Mouse (Mus musculus): Measurements from ENCODE around the gene Gm32802. TPM values are rescaled to one million over a fixed set of nuclear protein-coding genes. Genes with fewer than 3 reads are reported as not detected.
"Not testable (repeated sequence)": the region's sequence is repeated elsewhere in the genome, so short reads cannot be mapped to it uniquely, and the experiment has no call there.

The Gm32802 gene
- total and polyA plus RNA-seq, 2 experiments from 2014 or later, result 0.11 to 0.20 TPM

DNA sequence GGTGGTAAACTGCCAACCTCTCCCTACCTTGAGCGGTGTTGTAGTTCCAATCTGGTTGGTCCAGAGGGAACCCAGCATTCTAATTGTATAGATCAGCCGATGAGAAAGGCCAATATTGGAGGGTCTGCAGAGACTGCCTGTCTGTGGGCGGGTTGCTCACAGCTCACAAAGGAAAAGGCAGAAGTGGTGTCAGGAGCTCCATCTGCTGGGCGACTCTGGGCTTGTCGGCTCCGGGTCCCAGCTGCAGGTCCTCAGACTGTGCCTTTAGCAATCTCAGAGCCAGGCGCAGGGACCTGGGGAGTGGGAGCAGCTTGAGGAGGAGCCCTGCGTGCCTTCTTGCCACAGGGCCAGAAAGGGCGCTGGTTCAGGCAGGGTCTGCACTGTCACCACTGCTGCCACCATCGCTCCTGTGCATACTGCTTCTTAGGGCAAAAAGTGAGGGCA, 7.6 kb upstream of the Gm32802 start:
- no peak overlapping the region for H3K27ac ChIP-seq (ENCODE audit: low read depth, low read length)
- no peaks in the 10 kb centered on the region for H3K36me3 ChIP-seq (ENCODE audit: insufficient read depth, low read length)
- no peaks in the 10 kb centered on the region for H3K9me3 ChIP-seq (ENCODE audit: low read length)
- DNase-seq (ENCODE audit: low spot score) (peak; percentile 76), ATAC-seq (ENCODE audit: low FRiP score) (0 out of 2 replicates have a peak, but pooled peaks have one; percentile 13)
- H3K4me3 ChIP-seq (ENCODE audit: low read depth, low read length), result no peak overlapping the region
- no peak overlapping the region for H3K9ac ChIP-seq (replicated peaks; ENCODE audit: low read length, poor library complexity, severe bottlenecking)
- no peak overlapping the region for H3K4me2 ChIP-seq (ENCODE audit: low read depth, low read length, poor library complexity, severe bottlenecking)
- no peaks in the 10 kb centered on the region for H3K4me1 ChIP-seq (ENCODE audit: insufficient read depth, low read length)
- peak; percentile 76 for TF ChIP-seq CTCF (IDR thresholded peaks at IDR 0.05)
- no peaks in the 10 kb centered on the region for H3K27me3 ChIP-seq (ENCODE audit: insufficient read depth, low read length)
- WGBS, result 42% methylated on average over 10 of the region's 10 CpGs

DNA sequence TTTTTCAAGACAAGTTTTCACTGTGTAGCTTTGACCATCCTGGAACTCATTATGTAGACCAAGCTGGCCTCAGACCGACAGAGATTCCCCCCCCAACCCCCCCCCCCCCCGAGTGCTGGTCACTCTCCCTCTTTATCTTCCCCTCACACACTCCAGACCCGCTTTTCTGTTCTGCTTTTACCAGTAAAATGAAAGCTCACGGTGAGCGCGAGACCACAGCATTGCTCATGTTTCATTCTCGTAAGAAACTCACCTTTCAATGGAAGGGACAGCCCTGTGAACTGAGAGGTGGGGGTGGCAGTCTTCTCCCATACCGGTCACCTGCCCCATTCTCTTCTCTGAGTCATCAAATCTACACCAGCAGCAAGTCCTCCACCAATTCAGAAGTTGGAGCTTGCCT, 10.3 kb downstream of the Gm32802 start:
- H3K36me3 ChIP-seq (ENCODE audit: insufficient read depth, low read length); H3K4me3 ChIP-seq (ENCODE audit: low read depth, low read length); H3K9ac ChIP-seq (replicated peaks; ENCODE audit: low read length, poor library complexity, severe bottlenecking); ATAC-seq (ENCODE audit: low FRiP score); DNase-seq (ENCODE audit: low spot score); H3K9me3 ChIP-seq (ENCODE audit: low read length); H3K4me1 ChIP-seq (ENCODE audit: insufficient read depth, low read length); H3K27ac ChIP-seq (ENCODE audit: low read depth, low read length); H3K27me3 ChIP-seq (ENCODE audit: insufficient read depth, low read length); H3K4me2 ChIP-seq (ENCODE audit: low read depth, low read length, poor library complexity, severe bottlenecking): not testable (repeated sequence)
- WGBS, result no CpG with 5 or more reads among the region's 8 CpGs

DNA sequence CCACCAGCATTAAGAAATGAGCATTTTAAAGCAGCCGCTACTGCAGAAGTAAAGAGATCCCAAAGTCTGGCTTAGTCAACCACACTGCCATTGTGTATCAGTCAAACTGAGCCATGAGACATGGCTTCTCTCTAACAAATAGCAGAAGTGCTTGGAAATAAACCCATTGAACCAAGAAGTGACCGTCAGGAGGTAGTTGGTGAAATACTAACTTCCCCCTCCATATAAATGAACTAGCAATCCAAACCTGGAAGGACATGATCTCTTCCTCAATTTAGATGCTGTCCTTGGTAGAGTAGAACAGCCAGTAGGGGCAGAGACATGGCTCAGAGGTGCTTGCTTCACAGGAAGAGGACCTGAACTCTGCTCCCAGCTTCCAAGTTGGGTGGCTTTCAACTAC, 12.9 kb downstream of the Gm32802 start:
- not testable (repeated sequence) for H3K9me3 ChIP-seq (ENCODE audit: low read length); DNase-seq (ENCODE audit: low spot score); ATAC-seq (ENCODE audit: low FRiP score); H3K27ac ChIP-seq (ENCODE audit: low read depth, low read length); H3K4me1 ChIP-seq (ENCODE audit: insufficient read depth, low read length); H3K9ac ChIP-seq (replicated peaks; ENCODE audit: low read length, poor library complexity, severe bottlenecking); H3K36me3 ChIP-seq (ENCODE audit: insufficient read depth, low read length); H3K4me2 ChIP-seq (ENCODE audit: low read depth, low read length, poor library complexity, severe bottlenecking); H3K27me3 ChIP-seq (ENCODE audit: insufficient read depth, low read length); H3K4me3 ChIP-seq (ENCODE audit: low read depth, low read length)
- WGBS, result no CpG with 5 or more reads among the region's 2 CpGs

DNA sequence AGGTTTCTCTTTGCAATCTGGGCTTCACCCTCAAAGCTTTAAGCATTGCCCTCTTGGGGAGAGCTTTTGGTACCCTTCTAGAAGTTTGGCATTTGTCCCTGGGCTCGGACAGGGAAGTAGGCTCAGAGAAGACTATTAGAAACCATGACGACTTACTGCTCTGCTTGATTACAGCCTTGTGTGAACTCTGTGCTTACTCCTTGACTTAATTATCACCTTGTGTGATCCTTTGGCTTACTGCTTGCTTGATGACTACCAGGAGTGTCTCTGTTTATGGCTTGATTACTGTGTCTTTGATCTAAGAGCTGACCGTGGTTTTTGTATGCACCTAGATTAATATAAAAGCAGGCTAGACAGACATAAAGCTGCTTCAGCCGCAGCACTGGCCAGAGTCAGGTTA, 19.6 kb downstream of the Gm32802 start:
- not testable (repeated sequence) for H3K36me3 ChIP-seq (ENCODE audit: insufficient read depth, low read length); H3K9ac ChIP-seq (replicated peaks; ENCODE audit: low read length, poor library complexity, severe bottlenecking); H3K27ac ChIP-seq (ENCODE audit: low read depth, low read length); H3K4me1 ChIP-seq (ENCODE audit: insufficient read depth, low read length); H3K27me3 ChIP-seq (ENCODE audit: insufficient read depth, low read length); H3K4me3 ChIP-seq (ENCODE audit: low read depth, low read length); ATAC-seq (ENCODE audit: low FRiP score); DNase-seq (ENCODE audit: low spot score); H3K9me3 ChIP-seq (ENCODE audit: low read length); H3K4me2 ChIP-seq (ENCODE audit: low read depth, low read length, poor library complexity, severe bottlenecking)
- WGBS, result no CpG with 5 or more reads among the region's 4 CpGs

DNA sequence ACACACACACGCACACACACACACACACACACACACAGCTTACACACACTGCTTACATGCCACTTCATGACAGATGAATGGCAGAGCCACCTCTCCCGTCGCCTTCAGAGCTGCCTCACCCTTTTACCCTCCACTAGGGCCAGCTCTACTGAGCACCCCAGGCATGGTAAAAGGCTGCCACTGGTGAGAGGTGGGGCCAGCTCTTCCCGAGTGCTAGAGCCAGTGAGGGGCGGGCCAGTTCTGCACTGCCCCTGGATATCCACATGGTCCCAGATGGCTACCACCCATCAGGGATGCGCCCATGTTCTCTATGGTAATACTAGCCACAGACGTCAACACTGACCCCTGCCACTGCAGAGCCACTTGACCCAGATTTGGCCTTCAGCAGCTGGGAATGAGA, 24.1 kb downstream of the Gm32802 start:
- not testable (repeated sequence) for ATAC-seq (ENCODE audit: low FRiP score); H3K9me3 ChIP-seq (ENCODE audit: low read length); DNase-seq (ENCODE audit: low spot score); H3K27me3 ChIP-seq (ENCODE audit: insufficient read depth, low read length); H3K36me3 ChIP-seq (ENCODE audit: insufficient read depth, low read length); H3K9ac ChIP-seq (replicated peaks; ENCODE audit: low read length, poor library complexity, severe bottlenecking); H3K27ac ChIP-seq (ENCODE audit: low read depth, low read length); H3K4me1 ChIP-seq (ENCODE audit: insufficient read depth, low read length); H3K4me2 ChIP-seq (ENCODE audit: low read depth, low read length, poor library complexity, severe bottlenecking); H3K4me3 ChIP-seq (ENCODE audit: low read depth, low read length)
- WGBS, result 78% methylated on average over 7 of the region's 7 CpGs

DNA sequence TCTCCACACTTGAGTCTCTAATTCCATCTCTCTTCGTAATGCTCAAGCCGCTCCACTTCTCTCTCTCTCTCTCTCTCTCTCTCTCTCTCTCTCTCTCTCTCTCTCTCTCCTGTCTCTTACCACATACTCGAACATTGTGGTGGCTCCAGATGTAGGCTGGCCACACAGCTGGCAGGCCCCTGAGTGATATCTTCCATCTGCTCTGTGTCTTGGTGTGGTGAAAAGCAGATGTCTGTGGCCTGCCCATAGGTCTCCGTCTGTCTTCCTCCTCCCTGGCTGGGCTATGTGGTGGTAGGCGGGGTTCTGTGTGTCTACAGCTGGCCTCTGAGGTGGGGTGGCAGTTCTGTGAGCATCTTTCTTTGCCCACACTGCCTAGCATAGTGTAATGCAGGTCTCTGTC, 24.5 kb downstream of the Gm32802 start:
- not testable (repeated sequence) for H3K27ac ChIP-seq (ENCODE audit: low read depth, low read length); H3K9me3 ChIP-seq (ENCODE audit: low read length); H3K4me2 ChIP-seq (ENCODE audit: low read depth, low read length, poor library complexity, severe bottlenecking); ATAC-seq (ENCODE audit: low FRiP score); H3K9ac ChIP-seq (replicated peaks; ENCODE audit: low read length, poor library complexity, severe bottlenecking); DNase-seq (ENCODE audit: low spot score); H3K27me3 ChIP-seq (ENCODE audit: insufficient read depth, low read length); H3K4me3 ChIP-seq (ENCODE audit: low read depth, low read length); H3K4me1 ChIP-seq (ENCODE audit: insufficient read depth, low read length); H3K36me3 ChIP-seq (ENCODE audit: insufficient read depth, low read length)
- WGBS, result 100% methylated on average over 2 of the region's 5 CpGs

DNA sequence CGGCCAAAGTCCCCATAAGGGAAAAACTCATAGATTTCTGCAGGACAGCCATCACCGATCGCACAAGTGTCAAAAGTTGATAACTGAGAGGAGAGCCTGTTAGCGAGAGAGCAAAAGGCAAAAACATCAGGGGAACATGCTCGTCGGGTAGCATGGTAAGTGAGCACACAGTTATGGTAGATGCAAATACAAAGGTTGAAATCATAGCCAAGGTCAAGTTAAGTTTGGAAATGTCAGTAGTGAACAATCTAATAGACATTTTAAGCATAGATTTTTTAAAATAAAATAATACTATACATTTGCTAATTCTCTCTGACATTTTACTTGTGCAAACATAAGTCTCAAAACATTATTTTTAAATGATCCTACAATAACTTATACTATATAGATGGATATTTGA, 36.5 kb downstream of the Gm32802 start, which contains the start of gene Iltifb:
Gene Iltifb (minus strand): TSS at position 101 of the 400 bp plus-strand sequence.
- no peaks in the 10 kb centered on the region for H3K36me3 ChIP-seq (ENCODE audit: insufficient read depth, low read length)
- H3K4me3 ChIP-seq (ENCODE audit: low read depth, low read length), result no peak within 1 kb of the TSS
- DNase-seq (ENCODE audit: low spot score) (no peak), ATAC-seq (ENCODE audit: low FRiP score) (no peak)
- H3K9me3 ChIP-seq (ENCODE audit: low read length), result no peaks in the 10 kb centered on the region
- no peak within 1 kb of the TSS for H3K9ac ChIP-seq (replicated peaks; ENCODE audit: low read length, poor library complexity, severe bottlenecking)
- no peak within 1 kb of the TSS for H3K4me2 ChIP-seq (ENCODE audit: low read depth, low read length, poor library complexity, severe bottlenecking)
- no peaks in the 10 kb centered on the region for H3K4me1 ChIP-seq (ENCODE audit: insufficient read depth, low read length)
- WGBS, result 96% methylated on average over 6 of the region's 6 CpGs
- no peak for TF ChIP-seq CTCF (IDR thresholded peaks at IDR 0.05)
- no peaks in the 10 kb centered on the region for H3K27me3 ChIP-seq (ENCODE audit: insufficient read depth, low read length)
- H3K27ac ChIP-seq (ENCODE audit: low read depth, low read length), result no peak within 1 kb of the TSS

DNA sequence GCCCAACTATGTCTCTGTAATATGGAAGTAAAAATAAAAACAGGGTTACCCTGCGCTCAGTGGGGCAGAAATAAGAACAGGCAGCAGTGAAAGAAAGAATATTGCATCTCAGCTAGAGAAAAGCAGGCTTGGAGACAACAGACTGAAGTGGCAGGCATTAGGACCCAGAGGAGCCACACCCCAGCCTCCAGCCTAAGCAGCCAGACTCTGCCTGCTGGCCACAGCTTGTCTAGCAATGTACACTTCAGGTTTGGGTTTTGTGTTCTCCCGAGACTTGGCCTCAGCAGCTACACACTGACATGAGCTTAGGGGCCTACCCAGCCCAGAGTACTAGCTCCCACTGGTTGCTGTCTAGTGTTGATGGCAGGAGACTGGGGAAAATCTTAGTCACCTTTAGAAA, 43.6 kb downstream of the Gm32802 start:
- not testable (repeated sequence) for H3K27me3 ChIP-seq (ENCODE audit: insufficient read depth, low read length); H3K4me1 ChIP-seq (ENCODE audit: insufficient read depth, low read length); H3K4me3 ChIP-seq (ENCODE audit: low read depth, low read length); H3K27ac ChIP-seq (ENCODE audit: low read depth, low read length); H3K9ac ChIP-seq (replicated peaks; ENCODE audit: low read length, poor library complexity, severe bottlenecking); ATAC-seq (ENCODE audit: low FRiP score); DNase-seq (ENCODE audit: low spot score); H3K4me2 ChIP-seq (ENCODE audit: low read depth, low read length, poor library complexity, severe bottlenecking); H3K36me3 ChIP-seq (ENCODE audit: insufficient read depth, low read length); H3K9me3 ChIP-seq (ENCODE audit: low read length)
- 57% methylated on average over 2 of the region's 2 CpGs for WGBS

Measured in midbrain, postnatal 0 days (tissue).